Mouse (Mus musculus) lung, postnatal 0 days (tissue): ENCODE data around the gene Fndc4. TPM values are rescaled to one million over a fixed set of nuclear protein-coding genes. Genes with fewer than 3 reads are reported as not detected.
A peak's percentile ranks its signal among the peaks of the same experiment; 100 is the strongest.

Source experiments
- ATAC-seq: fragments of 200-750 bp; cut with Nextera tagmentation; 2 replicates; pipeline ENCODE4 v1.8.0; 2017; ENCODE audit warnings: moderate library complexity
- DNase-seq: peaks from one replicate; pipeline ENCODE4 v3.0.0-alpha.2; 2016; ENCODE audit warnings: low spot score
- H3K27ac ChIP-seq: fragments of 300-500 bp; sonication (generic); 2 replicates; pipeline ENCODE4 v1.5.1; 2014; ENCODE audit warnings: antibody characterized with exemption, mild to moderate bottlenecking, low read length, mixed read lengths
- H3K27me3 ChIP-seq: fragments of 300-500 bp; sonication (generic); replicated peaks from 2 replicates; pipeline ENCODE4 v1.6.1; 2014; ENCODE audit warnings: low read length, mixed read lengths; ENCODE audit not compliant: insufficient read depth
- H3K36me3 ChIP-seq: fragments of 300-500 bp; sonication (generic); 2 replicates; pipeline ENCODE4 v1.6.1; 2014; ENCODE audit warnings: low read length, mixed read lengths; ENCODE audit not compliant: insufficient read depth
- H3K4me1 ChIP-seq: fragments of 300-500 bp; sonication (generic); 2 replicates; pipeline ENCODE4 v1.6.1; 2014; ENCODE audit warnings: antibody characterized with exemption, low read depth, low read length, mixed read lengths; ENCODE audit not compliant: insufficient read depth
- H3K4me2 ChIP-seq: fragments of 300-500 bp; sonication (generic); replicated peaks from 2 replicates; pipeline ENCODE4 v1.6.1; 2014; ENCODE audit warnings: low read depth, mild to moderate bottlenecking, low read length, moderate library complexity, mixed read lengths
- H3K4me3 ChIP-seq: fragments of 300-500 bp; sonication (generic); 2 replicates; pipeline ENCODE4 v1.5.1; 2014; ENCODE audit warnings: low read depth, low read length
- H3K9ac ChIP-seq: fragments of 300-500 bp; sonication (generic); replicated peaks from 2 replicates; pipeline ENCODE4 v1.6.1; 2014; ENCODE audit warnings: low read depth, mild to moderate bottlenecking
- H3K9me3 ChIP-seq: fragments of 300-500 bp; sonication (generic); 2 replicates; pipeline ENCODE4 v1.6.1; 2016; ENCODE audit warnings: low read length, mixed read lengths
- CTCF ChIP-seq: IDR thresholded peaks from 2 replicates; pipeline ENCODE4 v1.5.1; 2016; ENCODE audit warnings: antibody characterized with exemption, mild to moderate bottlenecking
- EP300 ChIP-seq: IDR thresholded peaks from 2 replicates; pipeline ENCODE4 v1.6.1; 2016; ENCODE audit warnings: antibody characterized with exemption, mild to moderate bottlenecking, control low read depth
- WGBS: fragments of 180-500 bp; shearing (Covaris S2); extraction: QIAGEN DNeasy Blood & Tissue Kit; methylation state at CpG from one replicate; pipeline ENCODE4 v1.1.7; 2014; 5-methylcytosine and 5-hydroxymethylcytosine counted together
- polyA plus RNA-seq: library from polyadenylated mRNA; unstranded; fragments of >200 nt; fragmentation: Nextera tagmentation; extraction: Ambion mirVana; gene quantifications from 2 replicates; pipeline ENCODE4 v1.2.1, GENCODE M21; 2015

Gene Fndc4
- polyA plus RNA-seq, 1 experiment from 2014 or later = 9.7 TPM

- Histone ChIP-seq H3K36me3 (peaks cover 24% of the 10 kb centered on the region), H3K4me2 (no peak overlapping the region), H3K4me3 (no peak overlapping the region), H3K9ac (no peak overlapping the region), H3K27me3 (no peaks in the 10 kb centered on the region), H3K27ac (no peak overlapping the region), H3K4me1 (no peaks in the 10 kb centered on the region), H3K9me3 (no peaks in the 10 kb centered on the region)
- DNase-seq = no peak
- no peak for ATAC-seq
- 87% methylated on average over 6 of the region's 6 CpGs for WGBS
- TF ChIP-seq CTCF (no peak), EP300 (no peak)
Observed at GRCm38 (mm10) chr5:31273018-31273417, 22.9 kb downstream of the Fndc4 start.

- Histone ChIP-seq H3K36me3 (peaks cover 30% of the 10 kb centered on the region), H3K9me3 (no peaks in the 10 kb centered on the region), H3K27me3 (no peaks in the 10 kb centered on the region), H3K9ac (no peak overlapping the region), H3K27ac (no peak overlapping the region), H3K4me2 (no peak overlapping the region), H3K4me1 (no peaks in the 10 kb centered on the region), H3K4me3 (no peak overlapping the region)
- WGBS = 80% methylated on average over 6 of the region's 6 CpGs
- DNase-seq (no peak), ATAC-seq (no peak)
- TF ChIP-seq CTCF (no peak), EP300 (no peak)
Observed at GRCm38 (mm10) chr5:31267686-31268085, 28.2 kb downstream of the Fndc4 start.

GRCm38 (mm10) chr5:31266101-31266500, 29.8 kb downstream of the Fndc4 start:
- Histone ChIP-seq H3K4me1 (no peaks in the 10 kb centered on the region), H3K27ac (no peak overlapping the region), H3K9ac (no peak overlapping the region), H3K27me3 (no peaks in the 10 kb centered on the region), H3K9me3 (no peaks in the 10 kb centered on the region), H3K4me2 (no peak overlapping the region), H3K36me3 (peaks cover 33% of the 10 kb centered on the region), H3K4me3 (no peak overlapping the region)
- ATAC-seq (no peak), DNase-seq (no peak)
- 82% methylated on average over 7 of the region's 7 CpGs for WGBS
- TF ChIP-seq CTCF (no peak), EP300 (no peak)

GRCm38 (mm10) chr5:31257616-31258015, 38.3 kb downstream of the Fndc4 start:
- Histone ChIP-seq H3K4me3 (no peak overlapping the region), H3K9me3 (no peaks in the 10 kb centered on the region), H3K9ac (no peak overlapping the region), H3K27me3 (no peaks in the 10 kb centered on the region), H3K4me1 (no peaks in the 10 kb centered on the region; the same call in 1 of the 2 replicates), H3K36me3 (0 out of 2 replicates have a peak, but pooled peaks cover 12% of the 10 kb centered on the region), H3K4me2 (no peak overlapping the region), H3K27ac (no peak overlapping the region)
- DNase-seq (no peak), ATAC-seq (no peak)
- 81% methylated on average over 11 of the region's 11 CpGs for whole genome bisulfite sequencing
- TF ChIP-seq EP300 (no peak), CTCF (no peak)

GRCm38 (mm10) chr5:31255971-31256370, 39.9 kb downstream of the Fndc4 start:
- H3K27me3 ChIP-seq = no peaks in the 10 kb centered on the region
- no peak for ATAC-seq
- no peak for DNase-seq
- TF ChIP-seq EP300 = no peak
- no peak for TF ChIP-seq CTCF
- peaks cover 3% of the 10 kb centered on the region; the same call in 1 of the 2 replicates for H3K4me1 ChIP-seq
- no peaks in the 10 kb centered on the region for H3K9me3 ChIP-seq
- no peak overlapping the region for H3K4me3 ChIP-seq
- no peak overlapping the region for H3K4me2 ChIP-seq
- H3K27ac ChIP-seq = no peak overlapping the region
- H3K36me3 ChIP-seq = peaks cover 9% of the 10 kb centered on the region; the same call in 1 of the 2 replicates
- no peak overlapping the region for H3K9ac ChIP-seq
- 92% methylated on average over 2 of the region's 2 CpGs for WGBS

- TF ChIP-seq CTCF (no peak), EP300 (no peak)
- Histone ChIP-seq H3K9me3 (no peaks in the 10 kb centered on the region), H3K4me3 (no peak overlapping the region), H3K9ac (no peak overlapping the region), H3K36me3 (peaks cover 13% of the 10 kb centered on the region; the same call in 1 of the 2 replicates), H3K4me2 (no peak overlapping the region), H3K4me1 (peaks cover 3% of the 10 kb centered on the region; the same call in 1 of the 2 replicates), H3K27me3 (no peaks in the 10 kb centered on the region), H3K27ac (peak overlapping the region; percentile 16)
- ATAC-seq = no peak
- no peak for DNase-seq
- 88% methylated on average over 2 of the region's 2 CpGs for WGBS
Observed at GRCm38 (mm10) chr5:31255381-31255780, 40.5 kb downstream of the Fndc4 start.

GRCm38 (mm10) chr5:31254901-31255300, 41.0 kb downstream of the Fndc4 start:
- no peak overlapping the region for H3K9ac ChIP-seq
- no peaks in the 10 kb centered on the region for H3K27me3 ChIP-seq
- peaks cover 3% of the 10 kb centered on the region; the same call in 1 of the 2 replicates for H3K4me1 ChIP-seq
- peak overlapping the region; percentile 80 for H3K27ac ChIP-seq
- H3K36me3 ChIP-seq = peaks cover 18% of the 10 kb centered on the region
- H3K4me3 ChIP-seq = no peak overlapping the region
- no peak for TF ChIP-seq CTCF
- no peak for TF ChIP-seq EP300
- no peaks in the 10 kb centered on the region for H3K9me3 ChIP-seq
- WGBS = 74% methylated on average over 8 of the region's 8 CpGs
- peak overlapping the region; percentile 28; the same call in 1 of the 2 replicates for H3K4me2 ChIP-seq
- ATAC-seq (no peak), DNase-seq (no peak)
